Mouse (Mus musculus) erythroblast, embryonic 14.5 days (primary cell): ENCODE results near the gene Maml1.

ENCODE experiments used
- GATA1 ChIP-seq: IDR thresholded peaks from 2 replicates; pipeline ENCODE4 v1.6.1; 2012; ENCODE audit warnings: low read length, inconsistent platforms, mixed read lengths
- TAL1 ChIP-seq: IDR thresholded peaks from 3 replicates; pipeline ENCODE4 v1.6.1; 2012; ENCODE audit warnings: low read length, inconsistent platforms, mixed read lengths

GRCm38 (mm10) chr11:50265931-50266330 is 26.2 kb downstream of the Maml1 start:
- TF ChIP-seq TAL1, result no peak
- no peak for TF ChIP-seq GATA1
